Mouse (Mus musculus) kidney, adult 11 months (tissue): ENCODE measurements around the gene Olfr213.
"Not testable (repeated sequence)": the region's sequence is repeated elsewhere in the genome, so short reads cannot be mapped to it uniquely, and the experiment has no call there.

Source experiments
- DNase-seq: peaks from one replicate; pipeline ENCODE4 v3.0.0; 2022

The Olfr213 gene

GRCm38 (mm10) chr6:116538156-116538555 lies at the start of gene Olfr213:
Gene Olfr213, plus strand, starts transcription at chr6:116538456.
- DNase-seq = no peak

- no peak for DNase-seq
These were observed 49.5 kb upstream of the Olfr213 start, which contains the start of gene Olfr211 for GRCm38 (mm10) chr6:116488791-116489190. Gene Olfr211, plus strand, starts transcription at chr6:116489091.

GRCm38 (mm10) chr6:116493742-116494141 lies 44.5 kb upstream of the Olfr213 start:
- DNase-seq = no peak

GRCm38 (mm10) chr6:116495960-116496359 lies 42.3 kb upstream of the Olfr213 start:
- DNase-seq = no peak

GRCm38 (mm10) chr6:116506302-116507003 lies 31.8 kb upstream of the Olfr213 start, which contains the start of gene Olfr212:
Gene Olfr212, plus strand, starts transcription at chr6:116506516.
- DNase-seq = not testable (repeated sequence)

- no peak for DNase-seq
These were observed 23.4 kb upstream of the Olfr213 start for GRCm38 (mm10) chr6:116514832-116515231.

GRCm38 (mm10) chr6:116542500-116542899 lies 4.2 kb downstream of the Olfr213 start:
- no peak for DNase-seq

- not testable (repeated sequence) for DNase-seq
These were observed 12.6 kb downstream of the Olfr213 start, which contains the start of gene Gm5580 for GRCm38 (mm10) chr6:116550841-116551240. Gene Gm5580, plus strand, starts transcription at chr6:116551141.

- no peak for DNase-seq
These were observed 15.7 kb downstream of the Olfr213 start, which contains the start of gene Olfr214 for GRCm38 (mm10) chr6:116553935-116554334. Gene Olfr214, plus strand, starts transcription at chr6:116554235.

GRCm38 (mm10) chr6:116554952-116555351 lies 16.7 kb downstream of the Olfr213 start:
- DNase-seq = no peak

GRCm38 (mm10) chr6:116569834-116570233 lies 31.6 kb downstream of the Olfr213 start:
- DNase-seq = peak; percentile 8

GRCm38 (mm10) chr6:116584095-116584494 lies 45.8 kb downstream of the Olfr213 start, which contains the start of gene Olfr215:
Gene Olfr215, minus strand, starts transcription at chr6:116584195.
- DNase-seq = no peak
